Mouse (Mus musculus) E14TG2a.4 (cell line): ENCODE measurements around the gene Ikzf3.

Source experiments
- H3K27me3 ChIP-seq: 2 replicates; pipeline ENCODE4 v1.6.1; 2014; ENCODE audit warnings: low read length, control low read depth; ENCODE audit not compliant: insufficient read depth
- H3K36me3 ChIP-seq: 2 replicates; pipeline ENCODE4 v1.6.1; 2014; ENCODE audit warnings: low read length, control low read depth; ENCODE audit not compliant: insufficient read depth
- H3K4me1 ChIP-seq: replicated peaks from 2 replicates; pipeline ENCODE4 v1.6.1; 2014; ENCODE audit warnings: low read depth, low read length, control low read depth
- H3K4me3 ChIP-seq: replicated peaks from 2 replicates; pipeline ENCODE4 v1.5.1; 2014; ENCODE audit warnings: mild to moderate bottlenecking, low read length
- H3K9me3 ChIP-seq: 2 replicates; pipeline ENCODE4 v1.6.1; 2014; ENCODE audit warnings: low read length, control low read depth
- CTCF ChIP-seq: conservative IDR thresholded peaks from 2 replicates; pipeline ENCODE4 v1.5.1; 2014; ENCODE audit warnings: low read length
- NANOG ChIP-seq: IDR thresholded peaks from 2 replicates; pipeline ENCODE4 v1.6.1; 2014; ENCODE audit warnings: borderline replicate concordance, low read length, mixed read lengths
- POU5F1 ChIP-seq: IDR thresholded peaks from 2 replicates; pipeline ENCODE4 v1.6.1; 2014; ENCODE audit warnings: low read length, borderline replicate concordance

Gene Ikzf3

GRCm38 (mm10) chr11:98540319-98540718, 5.5 kb downstream of the Ikzf3 start:
- Histone ChIP-seq H3K4me1 (no peaks in the 10 kb centered on the region), H3K36me3 (no peaks in the 10 kb centered on the region), H3K27me3 (peaks cover 34% of the 10 kb centered on the region), H3K4me3 (no peak overlapping the region), H3K9me3 (peaks cover 10% of the 10 kb centered on the region)
- TF ChIP-seq NANOG (no peak), CTCF (peak; percentile 85), POU5F1 (no peak)

- H3K4me1 ChIP-seq = no peaks in the 10 kb centered on the region
- peaks cover 10% of the 10 kb centered on the region for H3K9me3 ChIP-seq
- H3K36me3 ChIP-seq = no peaks in the 10 kb centered on the region
- TF ChIP-seq POU5F1 = no peak
- TF ChIP-seq NANOG = no peak
- TF ChIP-seq CTCF = no peak
- H3K27me3 ChIP-seq = peaks cover 14% of the 10 kb centered on the region
- H3K4me3 ChIP-seq = no peak overlapping the region
Measured at GRCm38 (mm10) chr11:98537480-98538034, 8.3 kb downstream of the Ikzf3 start.

- Histone ChIP-seq H3K36me3 (no peaks in the 10 kb centered on the region), H3K9me3 (no peaks in the 10 kb centered on the region), H3K27me3 (peaks cover 8% of the 10 kb centered on the region), H3K4me1 (peaks cover 8% of the 10 kb centered on the region), H3K4me3 (no peak overlapping the region)
- no peak for TF ChIP-seq CTCF
- no peak for TF ChIP-seq POU5F1
- no peak for TF ChIP-seq NANOG
Measured at GRCm38 (mm10) chr11:98526824-98527461, 18.9 kb downstream of the Ikzf3 start.

DNA sequence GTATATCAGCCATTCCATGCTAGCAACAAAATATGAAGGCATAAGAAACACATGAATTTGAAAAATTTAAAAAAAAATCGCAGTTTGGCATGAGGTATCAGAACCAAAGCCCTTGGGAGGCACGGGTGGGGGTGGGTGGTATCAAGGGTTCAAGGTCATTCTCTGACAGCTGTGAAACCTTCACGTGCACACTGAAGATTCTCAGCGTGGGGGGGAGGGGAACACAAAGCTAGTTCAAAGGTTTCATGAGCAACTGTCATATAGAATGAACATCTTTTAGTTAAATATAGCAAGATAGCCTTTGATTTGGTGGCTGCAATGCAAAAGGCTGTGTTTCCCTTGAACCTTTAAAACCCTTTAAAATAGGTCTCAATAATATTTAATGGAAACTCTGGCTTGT, 20.7 kb downstream of the Ikzf3 start:
- H3K9me3 ChIP-seq = no peaks in the 10 kb centered on the region
- TF ChIP-seq NANOG (no peak), POU5F1 (no peak), CTCF (no peak)
- peaks cover 8% of the 10 kb centered on the region for H3K27me3 ChIP-seq
- H3K36me3 ChIP-seq = no peaks in the 10 kb centered on the region
- no peak overlapping the region for H3K4me3 ChIP-seq
- H3K4me1 ChIP-seq = peaks cover 22% of the 10 kb centered on the region

- no peaks in the 10 kb centered on the region for H3K9me3 ChIP-seq
- peaks cover 26% of the 10 kb centered on the region for H3K4me1 ChIP-seq
- no peaks in the 10 kb centered on the region for H3K36me3 ChIP-seq
- H3K4me3 ChIP-seq = no peak overlapping the region
- H3K27me3 ChIP-seq = no peaks in the 10 kb centered on the region
- TF ChIP-seq CTCF = no peak
- TF ChIP-seq NANOG = no peak
- TF ChIP-seq POU5F1 = no peak
Measured at GRCm38 (mm10) chr11:98520468-98520867, 25.4 kb downstream of the Ikzf3 start.

- no peaks in the 10 kb centered on the region for H3K27me3 ChIP-seq
- H3K9me3 ChIP-seq = no peaks in the 10 kb centered on the region
- no peaks in the 10 kb centered on the region for H3K36me3 ChIP-seq
- TF ChIP-seq CTCF (no peak), POU5F1 (no peak), NANOG (no peak)
- no peak overlapping the region for H3K4me3 ChIP-seq
- H3K4me1 ChIP-seq = peaks cover 8% of the 10 kb centered on the region; the same call in 1 of the 2 replicates
Measured at GRCm38 (mm10) chr11:98513356-98513936, 32.4 kb downstream of the Ikzf3 start.

GRCm38 (mm10) chr11:98512881-98513280, 33.0 kb downstream of the Ikzf3 start:
- H3K36me3 ChIP-seq = no peaks in the 10 kb centered on the region
- H3K4me1 ChIP-seq = peaks cover 8% of the 10 kb centered on the region; the same call in 1 of the 2 replicates
- TF ChIP-seq CTCF = no peak
- TF ChIP-seq NANOG = no peak
- no peak for TF ChIP-seq POU5F1
- no peaks in the 10 kb centered on the region for H3K27me3 ChIP-seq
- H3K4me3 ChIP-seq = no peak overlapping the region
- H3K9me3 ChIP-seq = no peaks in the 10 kb centered on the region

DNA sequence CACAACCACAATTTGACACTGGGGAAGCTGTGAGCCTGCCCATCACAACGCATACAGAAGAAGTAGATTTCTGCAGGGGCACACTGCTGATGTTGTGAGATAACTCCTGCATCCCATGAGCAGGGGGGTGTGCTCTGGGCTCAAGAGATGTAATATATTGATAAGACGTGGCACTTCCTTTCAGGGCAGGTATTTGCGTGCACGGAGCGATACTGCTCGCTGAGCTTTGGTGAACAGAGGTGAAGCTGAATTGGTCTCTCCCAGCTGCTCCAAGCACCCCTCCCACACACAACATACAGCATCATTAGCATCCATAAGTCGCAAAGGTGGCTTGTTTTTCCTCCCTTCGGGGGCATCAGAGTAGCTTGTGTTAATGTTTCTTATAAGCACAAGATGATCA, 35.7 kb downstream of the Ikzf3 start:
- Histone ChIP-seq H3K27me3 (no peaks in the 10 kb centered on the region), H3K9me3 (no peaks in the 10 kb centered on the region), H3K4me3 (no peak overlapping the region), H3K4me1 (peaks cover 8% of the 10 kb centered on the region; the same call in 1 of the 2 replicates), H3K36me3 (no peaks in the 10 kb centered on the region)
- no peak for TF ChIP-seq POU5F1

- H3K27me3 ChIP-seq = no peaks in the 10 kb centered on the region
- no peaks in the 10 kb centered on the region for H3K36me3 ChIP-seq
- no peaks in the 10 kb centered on the region for H3K9me3 ChIP-seq
- peaks cover 8% of the 10 kb centered on the region; the same call in 1 of the 2 replicates for H3K4me1 ChIP-seq
- no peak overlapping the region for H3K4me3 ChIP-seq
- TF ChIP-seq POU5F1 = no peak
- TF ChIP-seq CTCF = no peak
- TF ChIP-seq NANOG = no peak
Measured at GRCm38 (mm10) chr11:98509434-98509833, 36.4 kb downstream of the Ikzf3 start.
